Mouse (Mus musculus) ES-E14 (cell line): ENCODE measurements at regions not wholly inside any gene's neighbourhood (a gene's known extent, or its start where the extent isn't known, plus 50 kb on each side); places are given as distances from the start of the nearest gene placed in this dataset.

Source experiments
- CHD2 ChIP-seq: IDR thresholded peaks from 2 replicates; pipeline ENCODE4 v1.6.1; 2014; ENCODE audit warnings: mild to moderate bottlenecking, low read depth, low read length, inconsistent platforms
- HCFC1 ChIP-seq: IDR thresholded peaks from 2 replicates; pipeline ENCODE4 v1.6.1; 2012; ENCODE audit warnings: low read length, inconsistent platforms, borderline replicate concordance; ENCODE audit not compliant: insufficient read depth
- ZNF384 ChIP-seq: IDR thresholded peaks from 2 replicates; pipeline ENCODE4 v1.6.1; 2012; ENCODE audit warnings: low read depth, low read length, inconsistent platforms

- TF ChIP-seq CHD2, result no peak
- TF ChIP-seq HCFC1, result no peak
- no peak for TF ChIP-seq ZNF384
Observed at GRCm38 (mm10) chr3:120498937-120499336, 672.6 kb downstream of the Rwdd3 start.
